Mouse (Mus musculus): ENCODE data around the gene Gm48552.

DNA sequence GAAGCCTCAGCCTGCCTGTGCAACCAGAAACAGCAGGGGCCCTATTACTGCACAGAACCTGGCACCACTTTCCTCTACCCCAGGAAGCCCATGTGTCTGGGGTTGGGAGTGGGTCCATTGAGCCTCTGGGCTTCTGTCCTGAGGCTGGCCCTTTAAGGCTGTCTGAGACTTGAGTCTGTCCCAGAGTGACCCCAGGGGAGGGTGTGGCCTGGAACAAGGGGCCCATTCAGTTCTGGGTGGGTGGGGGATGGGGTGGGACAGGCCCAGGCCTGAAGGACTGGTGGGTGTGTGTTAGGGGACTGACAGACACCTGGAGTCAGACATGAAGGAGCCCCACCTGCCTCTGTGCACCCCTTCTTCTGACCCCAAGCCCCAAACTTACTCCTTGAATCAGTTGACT, 25.9 kb downstream of the Gm48552 start:
- TF ChIP-seq POLR2A (IDR thresholded peaks at IDR 0.05; ENCODE audit: borderline replicate concordance, extremely low read depth, low read depth, low read length) (no peak), CTCF (IDR thresholded peaks at IDR 0.05; ENCODE audit: insufficient read depth, low read length) (no peak)

Measured in lung, adult 2 months (tissue).